Mouse (Mus musculus) cerebellum, postnatal 14 days (tissue): Measurements from ENCODE around the gene Tsn.
A peak's percentile ranks its signal among the peaks of the same experiment; 100 is the strongest.

Source experiments
- DNase-seq, 2 experiments: peaks; one replicate each; pipeline ENCODE4 v3.0.0; 2021; ENCODE audit warnings: mixed read lengths in 2 of 2

Gene Tsn

GRCm38 (mm10) chr1:118311622-118312326, at the start of gene Tsn:
Gene Tsn, minus strand, starts transcription at chr1:118311739.
- DNase-seq, result peak; percentile 7 to 21

DNA sequence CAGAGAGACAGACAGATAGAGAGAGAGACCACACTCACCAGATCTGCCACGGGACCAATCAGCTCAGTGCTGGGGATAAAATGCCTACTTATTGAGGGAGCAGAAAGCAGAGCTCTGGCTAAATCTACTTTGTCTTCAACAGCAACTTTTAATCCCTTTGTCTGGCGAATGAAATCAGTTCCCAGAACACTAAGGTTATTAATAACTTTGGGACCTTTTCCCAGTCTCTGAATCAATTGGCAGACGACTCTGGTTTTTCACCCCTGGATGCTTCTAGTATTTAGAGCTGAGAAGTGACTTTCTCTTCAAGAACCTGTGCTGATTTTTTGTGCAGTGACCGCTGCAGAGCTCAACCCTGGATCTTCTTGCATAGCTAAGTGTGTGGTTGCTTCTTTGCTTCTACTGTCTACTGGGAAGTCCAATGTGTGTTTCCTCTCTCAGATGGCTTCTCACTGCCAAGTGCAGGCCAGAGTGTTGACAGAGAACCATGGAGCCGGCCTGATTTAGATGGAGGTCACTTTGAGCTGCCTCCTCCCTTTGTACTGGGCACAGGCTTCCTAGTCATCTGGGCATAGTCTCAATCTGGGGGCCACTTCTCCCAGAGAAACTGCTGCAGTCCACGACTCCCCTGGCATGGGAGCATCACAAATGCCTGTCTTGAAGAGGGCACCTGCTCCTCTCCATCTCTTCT, 47.7 kb upstream of the Tsn start:
- peak; percentile 26 to 27 for DNase-seq

- no peak for DNase-seq
These were observed 38.4 kb upstream of the Tsn start for GRCm38 (mm10) chr1:118349922-118350321.

DNA sequence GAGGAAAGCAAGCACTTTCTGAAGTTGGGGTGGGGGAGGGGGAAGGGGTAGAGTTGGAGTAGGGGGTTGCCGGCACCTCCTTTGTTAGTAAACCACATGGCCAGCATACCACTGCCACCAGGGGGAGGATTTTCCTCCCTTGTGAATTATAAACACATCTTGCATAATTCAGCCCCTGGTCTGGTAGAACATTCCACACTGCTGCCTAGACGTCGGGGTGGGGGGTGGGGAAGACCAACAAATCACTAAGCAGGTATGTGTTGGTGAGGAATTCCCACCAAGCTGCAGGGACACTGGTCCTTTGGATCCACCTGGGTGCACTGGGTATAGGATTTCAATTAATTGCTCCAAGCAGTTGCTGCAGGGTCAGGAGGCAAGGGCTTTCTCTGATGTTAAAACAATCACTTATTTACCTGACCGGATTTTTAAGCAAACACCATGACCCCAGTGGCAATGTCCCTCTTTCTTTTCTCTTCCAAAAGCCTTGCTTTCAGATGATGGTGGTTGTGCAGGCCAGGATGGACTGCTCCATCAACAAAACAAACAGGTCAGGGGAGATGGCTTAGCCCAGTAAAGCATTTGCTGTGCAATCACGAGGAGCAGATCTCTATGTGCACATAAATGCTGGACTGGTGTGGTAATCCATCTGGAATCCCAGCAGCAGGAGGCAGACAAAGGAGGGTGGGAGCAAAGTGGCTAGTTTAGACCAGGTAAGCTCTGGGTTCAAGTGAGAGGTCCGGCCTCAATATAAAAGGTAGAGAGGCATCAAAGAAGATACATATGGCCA, 32.3 kb upstream of the Tsn start:
- no peak for DNase-seq

- no peak for DNase-seq
These were observed 26.4 kb upstream of the Tsn start for GRCm38 (mm10) chr1:118337921-118338320.

- DNase-seq, result no peak
These were observed 24.3 kb upstream of the Tsn start for GRCm38 (mm10) chr1:118335847-118336246.

DNA sequence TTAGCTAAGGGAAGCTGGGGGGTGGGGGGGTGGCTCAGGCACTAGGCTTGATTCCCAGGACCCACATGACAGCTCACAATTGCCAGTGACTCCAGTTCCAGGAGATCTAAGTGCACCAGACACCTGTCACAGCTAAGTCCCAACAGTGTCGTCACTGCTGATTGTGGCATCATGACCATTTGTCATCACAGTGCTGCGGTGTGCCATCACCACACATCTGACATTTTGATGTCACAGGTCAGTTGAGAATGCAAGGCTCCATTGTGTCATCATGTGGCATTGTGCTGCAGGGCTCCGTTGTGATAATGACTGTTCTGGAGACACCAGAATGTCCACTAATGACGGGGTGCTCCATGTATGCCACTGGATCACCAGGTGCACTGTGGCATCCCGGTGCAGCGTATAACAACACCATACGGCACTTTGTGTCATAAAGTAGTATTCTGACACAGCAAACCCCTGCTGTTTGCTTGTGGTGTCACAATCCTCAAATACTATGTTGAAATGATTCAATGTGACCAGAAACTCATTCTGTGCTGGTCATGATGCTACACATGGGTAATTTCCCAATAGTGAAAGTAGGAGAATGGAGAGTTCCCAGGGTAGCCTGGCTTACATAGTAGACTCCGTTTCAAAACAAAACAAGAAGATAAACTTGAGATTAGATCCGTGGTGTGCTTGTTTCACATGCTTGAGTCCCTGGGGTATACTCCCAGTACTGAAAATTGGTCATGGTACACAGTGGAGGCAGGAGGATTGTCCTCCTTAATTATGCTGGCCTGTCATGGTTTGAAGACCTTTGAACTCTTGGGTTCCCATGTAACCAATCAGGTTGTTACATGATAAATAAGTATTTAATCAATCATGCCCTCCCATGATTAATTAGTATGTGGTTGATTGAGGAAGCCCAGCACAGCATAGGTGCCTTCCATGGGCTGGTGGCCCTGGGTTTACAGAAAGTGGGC, 23.5 kb upstream of the Tsn start:
- no peak for DNase-seq

GRCm38 (mm10) chr1:118321661-118322201, 10.2 kb upstream of the Tsn start, which contains the start of gene Nifk:
Gene Nifk, plus strand, starts transcription at chr1:118321839.
- DNase-seq, result peak; percentile 95 to 96

DNA sequence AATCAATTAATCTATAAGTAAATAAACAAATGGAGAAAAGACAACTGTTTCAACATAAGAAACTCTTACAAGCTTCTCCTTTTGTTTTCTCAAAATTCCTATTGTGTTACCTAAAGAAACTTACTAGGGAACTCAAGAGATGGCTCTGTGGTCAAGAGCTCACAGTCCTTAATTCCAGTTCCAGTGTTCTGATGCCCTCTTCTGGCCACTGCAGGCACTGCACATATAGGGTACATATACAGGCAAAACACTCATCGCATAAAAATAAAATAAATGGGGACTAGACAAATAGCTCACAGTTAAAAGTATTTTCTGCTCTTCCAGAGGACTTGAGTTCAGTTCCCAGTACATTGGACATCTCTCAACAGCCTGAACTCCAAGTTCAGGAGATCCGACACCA, 9.2 kb upstream of the Tsn start:
- DNase-seq, result peak; percentile 38 to 68

GRCm38 (mm10) chr1:118310780-118311621, 538 bp downstream of the Tsn start:
- DNase-seq, result peak; percentile 92 to 96

DNA sequence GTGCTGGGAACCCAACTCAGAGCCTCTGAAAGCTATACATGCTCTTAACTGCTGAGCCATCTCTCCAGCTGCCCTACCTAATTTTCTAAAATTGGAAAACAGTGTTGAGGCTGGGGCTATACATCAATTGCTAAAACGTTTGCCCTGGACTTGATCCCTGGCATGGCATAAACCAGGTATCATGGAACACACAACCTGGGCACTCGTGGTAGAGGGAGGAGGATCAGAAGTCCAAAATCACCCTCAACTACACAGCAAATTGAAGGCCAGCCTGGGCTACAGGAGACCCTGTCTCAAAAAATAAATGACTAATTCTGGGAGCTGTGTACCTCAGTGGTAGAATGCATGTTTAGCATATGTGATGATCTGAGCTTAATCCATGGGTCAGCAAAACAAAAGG, 13.8 kb downstream of the Tsn start:
- DNase-seq, result no peak

- DNase-seq, result no peak
These were observed 14.9 kb downstream of the Tsn start for GRCm38 (mm10) chr1:118296673-118297072.

GRCm38 (mm10) chr1:118294826-118295225, 16.7 kb downstream of the Tsn start:
- DNase-seq, result no peak

GRCm38 (mm10) chr1:118294192-118294591, 17.3 kb downstream of the Tsn start:
- no peak for DNase-seq

GRCm38 (mm10) chr1:118292291-118292690, 19.2 kb downstream of the Tsn start:
- no peak for DNase-seq

GRCm38 (mm10) chr1:118275139-118275538, 36.4 kb downstream of the Tsn start:
- peak; percentile 38 to 42 for DNase-seq

DNA sequence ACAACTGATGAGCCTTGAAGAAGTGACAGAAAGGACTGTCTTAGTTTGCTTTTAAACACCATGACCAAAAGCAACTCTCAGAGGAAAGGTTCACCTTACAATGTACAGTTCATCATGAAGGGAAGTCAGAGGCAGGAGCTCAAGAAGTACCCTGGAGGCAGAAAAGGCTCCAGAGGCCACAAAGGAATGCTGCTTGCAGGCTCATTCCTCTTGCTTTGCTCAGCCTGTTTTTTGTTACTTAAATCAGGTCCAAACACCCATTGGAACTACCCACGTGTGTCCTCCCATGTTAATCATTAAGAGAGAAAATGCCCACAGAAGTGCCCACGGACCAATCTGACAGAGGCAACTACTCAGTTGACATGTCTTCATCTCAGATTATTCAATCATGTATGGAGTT, 59.6 kb downstream of the Tsn start:
- DNase-seq, result no peak
